Mouse (Mus musculus) liver, adult (tissue): Measurements from ENCODE around the gene Piezo1.

Experiments used
- GATA4 ChIP-seq: IDR thresholded peaks from 2 replicates; pipeline ENCODE4 v1.6.1; 2014; ENCODE audit warnings: mild to moderate bottlenecking, low read length; ENCODE audit not compliant: insufficient replicate concordance

Piezo1 gene

GRCm38 (mm10) chr8:122500856-122501255, 50.3 kb downstream of the Piezo1 start:
- no peak for TF ChIP-seq GATA4

GRCm38 (mm10) chr8:122497912-122498311, 53.2 kb downstream of the Piezo1 start:
- no peak for TF ChIP-seq GATA4

- TF ChIP-seq GATA4 = no peak
Observed at GRCm38 (mm10) chr8:122497016-122497734, 54.0 kb downstream of the Piezo1 start.

GRCm38 (mm10) chr8:122488387-122488786, 62.7 kb downstream of the Piezo1 start:
- TF ChIP-seq GATA4 = no peak

- TF ChIP-seq GATA4 = no peak
Observed at GRCm38 (mm10) chr8:122484831-122485230, 66.3 kb downstream of the Piezo1 start.

- TF ChIP-seq GATA4 = no peak
Observed at GRCm38 (mm10) chr8:122483877-122484276, 67.3 kb downstream of the Piezo1 start.

- no peak for TF ChIP-seq GATA4
Observed at GRCm38 (mm10) chr8:122482448-122482847, 68.7 kb downstream of the Piezo1 start.

GRCm38 (mm10) chr8:122475580-122476320, 75.4 kb downstream of the Piezo1 start, which contains the start of the genes Rnf166 and Ctu2:
Gene Rnf166 (minus strand): TSS chr8:122476064.
Gene Ctu2 (plus strand): TSS chr8:122476143.
- TF ChIP-seq GATA4 = peak; percentile 18; the same call in 1 of the 2 replicates

- no peak for TF ChIP-seq GATA4
Observed at GRCm38 (mm10) chr8:122474951-122475560, 76.1 kb downstream of the Piezo1 start.

GRCm38 (mm10) chr8:122473911-122474421, 77.2 kb downstream of the Piezo1 start:
- TF ChIP-seq GATA4 = no peak

- no peak for TF ChIP-seq GATA4
Observed at GRCm38 (mm10) chr8:122470691-122471090, 80.4 kb downstream of the Piezo1 start.

GRCm38 (mm10) chr8:122469965-122470364, 81.2 kb downstream of the Piezo1 start:
- TF ChIP-seq GATA4 = no peak

- no peak for TF ChIP-seq GATA4
Observed at GRCm38 (mm10) chr8:122469407-122469806, 81.7 kb downstream of the Piezo1 start.

GRCm38 (mm10) chr8:122467816-122468215, 83.3 kb downstream of the Piezo1 start:
- TF ChIP-seq GATA4 = no peak

GRCm38 (mm10) chr8:122464985-122465384, 86.1 kb downstream of the Piezo1 start:
- no peak for TF ChIP-seq GATA4
